Mouse (Mus musculus): ENCODE results near the gene Riiad1.

DNA sequence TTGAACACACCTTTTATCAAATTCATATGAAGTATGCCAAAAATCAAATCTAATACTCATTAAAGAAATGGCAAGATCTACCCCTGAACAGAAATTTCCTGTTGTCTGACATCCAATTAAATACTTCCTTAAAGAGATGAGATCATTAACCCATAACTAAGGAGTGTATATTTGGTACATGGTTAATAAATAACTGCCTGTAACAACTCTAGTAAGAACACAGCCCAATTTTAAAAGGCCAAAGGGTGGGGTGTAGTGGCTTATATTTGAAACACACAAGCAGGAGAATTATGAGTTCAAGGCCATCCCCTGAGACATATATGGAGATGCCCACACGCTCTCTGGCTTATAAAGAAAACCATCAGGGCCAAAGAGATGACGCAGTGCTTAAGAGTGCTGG lies 30.8 kb downstream of the Riiad1 start:
- TF ChIP-seq CTCF (IDR thresholded peaks at IDR 0.05; ENCODE audit: insufficient read depth, low read depth, low read length) (no peak), POLR2A (IDR thresholded peaks at IDR 0.05; ENCODE audit: insufficient read depth, low read depth, low read length) (no peak)

All from olfactory bulb, adult 2 months (tissue).